Mouse (Mus musculus) forebrain, embryonic 11.5 days (tissue): Measurements from ENCODE around the gene Brf1. TPM values are rescaled to one million over a fixed set of nuclear protein-coding genes. Genes with fewer than 3 reads are reported as not detected.
A peak's percentile ranks its signal among the peaks of the same experiment; 100 is the strongest.

Source experiments
- ATAC-seq: fragments of 200-750 bp; cut with Nextera tagmentation; replicated peaks from 2 replicates; pipeline ENCODE4 v1.8.0; 2017; ENCODE audit warnings: moderate TSS enrichment; ENCODE audit not compliant: low FRiP score
- DNase-seq: peaks from one replicate; pipeline ENCODE4 v3.0.0-alpha.2; 2017; ENCODE audit warnings: low spot score
- H3K27ac ChIP-seq: fragments of 300-500 bp; sonication (generic); 2 replicates; pipeline ENCODE4 v1.5.1; 2014; ENCODE audit warnings: low read depth, low read length
- H3K27me3 ChIP-seq: fragments of 300-500 bp; sonication (generic); 2 replicates; pipeline ENCODE4 v1.6.1; 2014; ENCODE audit warnings: mild to moderate bottlenecking, low read length, mixed read lengths; ENCODE audit not compliant: control insufficient read depth, insufficient read depth
- H3K36me3 ChIP-seq: fragments of 300-500 bp; sonication (generic); 2 replicates; pipeline ENCODE4 v1.6.1; 2014; ENCODE audit warnings: mild to moderate bottlenecking, low read length, moderate library complexity, mixed read lengths; ENCODE audit not compliant: control insufficient read depth, insufficient read depth
- H3K4me1 ChIP-seq: fragments of 300-500 bp; sonication (generic); replicated peaks from 2 replicates; pipeline ENCODE4 v1.6.1; 2014; ENCODE audit warnings: low read length, mixed read lengths; ENCODE audit not compliant: control insufficient read depth, insufficient read depth
- H3K4me2 ChIP-seq: fragments of 300-500 bp; sonication (generic); 2 replicates; pipeline ENCODE4 v1.6.1; 2014; ENCODE audit warnings: low read depth, mild to moderate bottlenecking, low read length, moderate library complexity, mixed read lengths; ENCODE audit not compliant: severe bottlenecking
- H3K4me3 ChIP-seq: fragments of 300-500 bp; sonication (generic); 2 replicates; pipeline ENCODE4 v1.5.1; 2014; ENCODE audit warnings: low read depth, low read length
- H3K9ac ChIP-seq: fragments of 300-500 bp; sonication (generic); 2 replicates; pipeline ENCODE4 v1.6.1; 2014; ENCODE audit warnings: low read length
- H3K9me3 ChIP-seq: fragments of 300-500 bp; sonication (generic); 2 replicates; pipeline ENCODE4 v1.6.1; 2016; ENCODE audit warnings: low read length, mixed read lengths; ENCODE audit not compliant: control insufficient read depth
- WGBS: fragments of 180-500 bp; shearing (Covaris S2); extraction: QIAGEN DNeasy Blood & Tissue Kit; methylation state at CpG from one replicate; pipeline ENCODE4 v1.1.7; 2014; 5-methylcytosine and 5-hydroxymethylcytosine counted together
- polyA plus RNA-seq: library from polyadenylated mRNA; unstranded; fragments of >200 nt; fragmentation: Nextera tagmentation; extraction: Ambion mirVana; gene quantifications from 2 replicates; pipeline ENCODE4 v1.2.1, GENCODE M21; 2014

Gene Brf1
- polyA plus RNA-seq, 1 experiment from 2014 or later, result 67.3 TPM

- H3K27ac ChIP-seq, result peak within 1 kb of the TSS; percentile 73
- H3K4me1 ChIP-seq, result peaks cover 4% of the 10 kb centered on the region; the same call in 1 of the 2 replicates
- 3% methylated on average over 50 of the region's 85 CpGs for WGBS
- peak; percentile 96 for DNase-seq
- H3K4me3 ChIP-seq, result peak within 1 kb of the TSS; percentile 92
- ATAC-seq, result peak; percentile 88
- H3K36me3 ChIP-seq, result no peaks in the 10 kb centered on the region
- no peaks in the 10 kb centered on the region for H3K27me3 ChIP-seq
- peak within 1 kb of the TSS; percentile 94 for H3K9ac ChIP-seq
- H3K4me2 ChIP-seq, result peak within 1 kb of the TSS; percentile 67
- H3K9me3 ChIP-seq, result no peaks in the 10 kb centered on the region
Observed at GRCm38 (mm10) chr12:113013604-113014558, 13.4 kb upstream of the Brf1 start, which contains the start of gene Pacs2. TSS of gene Pacs2 (plus strand) at chr12:113014508.

- no peak overlapping the region; the same call in 1 of the 2 replicates for H3K4me3 ChIP-seq
- no peak for DNase-seq
- no peaks in the 10 kb centered on the region for H3K27me3 ChIP-seq
- H3K9ac ChIP-seq, result peak overlapping the region; percentile 73; the same call in 1 of the 2 replicates
- WGBS, result 63% methylated on average over 3 of the region's 3 CpGs
- H3K36me3 ChIP-seq, result no peaks in the 10 kb centered on the region
- H3K4me2 ChIP-seq, result peak overlapping the region; percentile 45
- H3K27ac ChIP-seq, result peak overlapping the region; percentile 73
- H3K9me3 ChIP-seq, result no peaks in the 10 kb centered on the region
- ATAC-seq, result no peak
- peaks cover 4% of the 10 kb centered on the region; the same call in 1 of the 2 replicates for H3K4me1 ChIP-seq
Observed at GRCm38 (mm10) chr12:113013021-113013491, 12.6 kb upstream of the Brf1 start.

DNA sequence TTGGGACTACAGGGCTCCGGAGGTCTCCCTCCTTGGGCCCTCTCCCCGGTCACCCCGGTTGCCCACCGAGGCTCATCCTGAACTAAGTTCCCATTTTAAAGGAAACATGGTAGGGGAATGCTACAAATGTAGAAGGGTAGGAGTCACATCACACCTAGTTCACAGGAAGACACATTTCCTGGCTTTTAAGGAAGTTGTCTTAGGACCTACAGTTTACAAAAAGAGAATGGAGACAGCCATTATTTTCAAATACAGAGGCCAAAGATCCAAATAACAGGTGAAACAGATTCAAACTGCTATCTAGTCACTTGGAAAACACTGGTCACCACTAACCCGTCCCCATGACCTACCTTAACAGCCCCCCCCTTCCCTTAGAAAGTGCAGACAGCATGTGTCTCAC lies 11.9 kb upstream of the Brf1 start:
- 95% methylated on average over 5 of the region's 5 CpGs for WGBS
- Histone ChIP-seq H3K9ac (no peak overlapping the region; the same call in 1 of the 2 replicates), H3K4me3 (no peak overlapping the region), H3K4me2 (no peak overlapping the region), H3K9me3 (no peaks in the 10 kb centered on the region), H3K27me3 (no peaks in the 10 kb centered on the region), H3K4me1 (peaks cover 4% of the 10 kb centered on the region; the same call in 1 of the 2 replicates), H3K27ac (peak overlapping the region; percentile 73; the same call in 1 of the 2 replicates), H3K36me3 (no peaks in the 10 kb centered on the region)
- no peak for DNase-seq
- ATAC-seq, result no peak

- WGBS, result 87% methylated on average over 6 of the region's 6 CpGs
- no peak for DNase-seq
- H3K9me3 ChIP-seq, result no peaks in the 10 kb centered on the region
Observed at GRCm38 (mm10) chr12:113011702-113012360, 11.3 kb upstream of the Brf1 start.

DNA sequence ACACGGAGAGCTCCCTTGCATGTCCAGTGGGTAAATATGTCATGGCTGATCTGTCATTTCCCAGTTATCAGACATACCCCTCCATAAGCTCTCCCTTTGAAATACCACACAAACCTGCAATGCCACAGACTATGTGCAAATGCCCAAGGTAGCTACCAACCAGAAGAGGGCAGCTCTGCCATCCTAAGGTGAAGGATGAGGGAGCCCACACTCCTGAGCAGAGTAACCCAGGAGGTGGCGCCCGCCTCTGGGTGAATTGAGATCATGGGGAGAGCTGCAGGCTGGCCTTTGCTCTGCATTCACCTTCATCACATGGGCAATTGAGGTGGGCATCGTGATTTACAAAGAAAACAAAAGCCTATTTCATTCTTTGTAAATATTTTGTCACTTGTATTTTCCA lies 4.5 kb upstream of the Brf1 start:
- no peak for ATAC-seq

More at GRCm38 (mm10) chr12:113011702-113012360, 11.3 kb upstream of the Brf1 start:
- Histone ChIP-seq H3K4me3 (no peak overlapping the region), H3K9ac (no peak overlapping the region), H3K27me3 (no peaks in the 10 kb centered on the region), H3K36me3 (no peaks in the 10 kb centered on the region), H3K27ac (no peak overlapping the region), H3K4me1 (peaks cover 4% of the 10 kb centered on the region; the same call in 1 of the 2 replicates), H3K4me2 (no peak overlapping the region)
- no peak for ATAC-seq

GRCm38 (mm10) chr12:113004011-113004410 lies 3.5 kb upstream of the Brf1 start:
- Histone ChIP-seq H3K9me3 (no peaks in the 10 kb centered on the region), H3K27me3 (no peaks in the 10 kb centered on the region), H3K9ac (no peak overlapping the region), H3K36me3 (no peaks in the 10 kb centered on the region), H3K4me3 (no peak overlapping the region), H3K4me2 (no peak overlapping the region), H3K4me1 (peaks cover 6% of the 10 kb centered on the region), H3K27ac (no peak overlapping the region)
- ATAC-seq (no peak), DNase-seq (no peak)
- 80% methylated on average over 8 of the region's 8 CpGs for WGBS

More for the DNA sequence above, 4.5 kb upstream of the Brf1 start:
- peaks cover 2% of the 10 kb centered on the region; the same call in 1 of the 2 replicates for H3K4me1 ChIP-seq
- 30% methylated on average over 4 of the region's 4 CpGs for whole genome bisulfite sequencing
- H3K36me3 ChIP-seq, result no peaks in the 10 kb centered on the region
- no peak overlapping the region for H3K4me3 ChIP-seq
- H3K27ac ChIP-seq, result no peak overlapping the region
- H3K9ac ChIP-seq, result no peak overlapping the region
- no peaks in the 10 kb centered on the region for H3K27me3 ChIP-seq
- no peaks in the 10 kb centered on the region for H3K9me3 ChIP-seq
- DNase-seq, result no peak
- no peak overlapping the region for H3K4me2 ChIP-seq

GRCm38 (mm10) chr12:113002667-113003066 lies 2.2 kb upstream of the Brf1 start:
- Histone ChIP-seq H3K36me3 (no peaks in the 10 kb centered on the region), H3K4me2 (no peak overlapping the region), H3K4me1 (peaks cover 11% of the 10 kb centered on the region), H3K27ac (no peak overlapping the region), H3K27me3 (no peaks in the 10 kb centered on the region), H3K4me3 (no peak overlapping the region), H3K9ac (no peak overlapping the region), H3K9me3 (no peaks in the 10 kb centered on the region)
- DNase-seq, result no peak
- 42% methylated on average over 2 of the region's 2 CpGs for WGBS
- no peak for ATAC-seq

- no peak for DNase-seq
- Histone ChIP-seq H3K4me1 (peaks cover 11% of the 10 kb centered on the region), H3K27ac (peak overlapping the region; percentile 79), H3K4me3 (peak overlapping the region; percentile 91), H3K4me2 (peak overlapping the region; percentile 85), H3K36me3 (no peaks in the 10 kb centered on the region), H3K27me3 (no peaks in the 10 kb centered on the region), H3K9ac (peak overlapping the region; percentile 87), H3K9me3 (no peaks in the 10 kb centered on the region)
- ATAC-seq, result no peak
- 6% methylated on average over 5 of the region's 5 CpGs for WGBS
Observed at GRCm38 (mm10) chr12:113001133-113001474, 600 bp upstream of the Brf1 start.
